Mouse (Mus musculus): ENCODE data around the gene Fgfr2. TPM values are rescaled to one million over a fixed set of nuclear protein-coding genes. Genes with fewer than 3 reads are reported as not detected.

Gene Fgfr2
- polyA plus RNA-seq, 1 experiment from 2014 or later = 110 TPM

GRCm38 (mm10) chr7:132559138-132559766 lies 563.9 kb downstream of the Fgfr2 start:
- ATAC-seq (peak; percentile 75), DNase-seq (ENCODE audit: low spot score) (peak; percentile 52)
- Histone ChIP-seq H3K4me3 (ENCODE audit: low read depth, low read length) (no peak overlapping the region), H3K27ac (ENCODE audit: low read length) (no peak overlapping the region), H3K4me2 (replicated peaks; ENCODE audit: low read depth, low read length) (no peak overlapping the region), H3K9ac (replicated peaks; ENCODE audit: low read depth) (no peak overlapping the region), H3K36me3 (ENCODE audit: insufficient read depth, low read length) (peaks cover 46% of the 10 kb centered on the region; the same call in 1 of the 2 replicates), H3K27me3 (replicated peaks; ENCODE audit: insufficient read depth, low read length) (no peaks in the 10 kb centered on the region), H3K9me3 (ENCODE audit: low read length) (no peaks in the 10 kb centered on the region), H3K4me1 (ENCODE audit: insufficient read depth, low read depth, low read length) (peaks cover 4% of the 10 kb centered on the region; the same call in 1 of the 2 replicates)
- WGBS = 34% methylated on average over 3 of the region's 3 CpGs
- TF ChIP-seq EP300 (IDR thresholded peaks at IDR 0.05) (peak; percentile 88), CTCF (IDR thresholded peaks at IDR 0.05) (peak; percentile 20; the same call in 1 of the 2 replicates)

GRCm38 (mm10) chr7:132558141-132558736 lies 564.9 kb downstream of the Fgfr2 start:
- Histone ChIP-seq H3K36me3 (ENCODE audit: insufficient read depth, low read length) (peaks cover 39% of the 10 kb centered on the region; the same call in 1 of the 2 replicates), H3K27me3 (replicated peaks; ENCODE audit: insufficient read depth, low read length) (no peaks in the 10 kb centered on the region), H3K27ac (ENCODE audit: low read length) (no peak overlapping the region), H3K4me1 (ENCODE audit: insufficient read depth, low read depth, low read length) (peaks cover 4% of the 10 kb centered on the region; the same call in 1 of the 2 replicates), H3K4me2 (replicated peaks; ENCODE audit: low read depth, low read length) (no peak overlapping the region), H3K9me3 (ENCODE audit: low read length) (no peaks in the 10 kb centered on the region), H3K4me3 (ENCODE audit: low read depth, low read length) (no peak overlapping the region), H3K9ac (replicated peaks; ENCODE audit: low read depth) (no peak overlapping the region)
- no peak for DNase-seq (ENCODE audit: low spot score)
- no peak for ATAC-seq
- TF ChIP-seq EP300 (IDR thresholded peaks at IDR 0.05) (no peak), CTCF (IDR thresholded peaks at IDR 0.05) (no peak)
- 63% methylated on average over 7 of the region's 7 CpGs for WGBS

GRCm38 (mm10) chr7:132556575-132556974 lies 566.6 kb downstream of the Fgfr2 start:
- Histone ChIP-seq H3K36me3 (ENCODE audit: insufficient read depth, low read length) (peaks cover 29% of the 10 kb centered on the region; the same call in 1 of the 2 replicates), H3K4me3 (ENCODE audit: low read depth, low read length) (no peak overlapping the region)

GRCm38 (mm10) chr7:132555911-132556310 lies 567.2 kb downstream of the Fgfr2 start:
- no peak for TF ChIP-seq CTCF (IDR thresholded peaks at IDR 0.05)
- 51% methylated on average over 4 of the region's 4 CpGs for WGBS
- ATAC-seq (no peak), DNase-seq (ENCODE audit: low spot score) (no peak)
- no peak overlapping the region for H3K4me2 ChIP-seq (replicated peaks; ENCODE audit: low read depth, low read length)
- H3K4me1 ChIP-seq (ENCODE audit: insufficient read depth, low read depth, low read length) = peaks cover 4% of the 10 kb centered on the region; the same call in 1 of the 2 replicates
- no peak overlapping the region for H3K4me3 ChIP-seq (ENCODE audit: low read depth, low read length)
- no peaks in the 10 kb centered on the region for H3K27me3 ChIP-seq (replicated peaks; ENCODE audit: insufficient read depth, low read length)
- no peak overlapping the region for H3K27ac ChIP-seq (ENCODE audit: low read length)
- H3K9me3 ChIP-seq (ENCODE audit: low read length) = no peaks in the 10 kb centered on the region
- H3K36me3 ChIP-seq (ENCODE audit: insufficient read depth, low read length) = peaks cover 25% of the 10 kb centered on the region; the same call in 1 of the 2 replicates
- H3K9ac ChIP-seq (replicated peaks; ENCODE audit: low read depth) = no peak overlapping the region

More at GRCm38 (mm10) chr7:132556575-132556974, 566.6 kb downstream of the Fgfr2 start:
- H3K27ac ChIP-seq (ENCODE audit: low read length) = no peak overlapping the region
- ATAC-seq (no peak), DNase-seq (ENCODE audit: low spot score) (no peak)
- no peaks in the 10 kb centered on the region for H3K9me3 ChIP-seq (ENCODE audit: low read length)
- H3K4me1 ChIP-seq (ENCODE audit: insufficient read depth, low read depth, low read length) = peaks cover 4% of the 10 kb centered on the region; the same call in 1 of the 2 replicates
- H3K9ac ChIP-seq (replicated peaks; ENCODE audit: low read depth) = no peak overlapping the region
- no peaks in the 10 kb centered on the region for H3K27me3 ChIP-seq (replicated peaks; ENCODE audit: insufficient read depth, low read length)
- H3K4me2 ChIP-seq (replicated peaks; ENCODE audit: low read depth, low read length) = no peak overlapping the region
- WGBS = 81% methylated on average over 5 of the region's 5 CpGs
- TF ChIP-seq CTCF (IDR thresholded peaks at IDR 0.05) (no peak), EP300 (IDR thresholded peaks at IDR 0.05) (no peak)

- Histone ChIP-seq H3K27me3 (replicated peaks; ENCODE audit: insufficient read depth, low read length) (no peaks in the 10 kb centered on the region), H3K9ac (replicated peaks; ENCODE audit: low read depth) (no peak overlapping the region), H3K27ac (ENCODE audit: low read length) (no peak overlapping the region), H3K36me3 (ENCODE audit: insufficient read depth, low read length) (peaks cover 10% of the 10 kb centered on the region; the same call in 1 of the 2 replicates), H3K4me2 (replicated peaks; ENCODE audit: low read depth, low read length) (no peak overlapping the region), H3K9me3 (ENCODE audit: low read length) (no peaks in the 10 kb centered on the region), H3K4me3 (ENCODE audit: low read depth, low read length) (no peak overlapping the region), H3K4me1 (ENCODE audit: insufficient read depth, low read depth, low read length) (peaks cover 2% of the 10 kb centered on the region; the same call in 1 of the 2 replicates)
- DNase-seq (ENCODE audit: low spot score) (peak; percentile 50), ATAC-seq (no peak)
- no peak for TF ChIP-seq CTCF (IDR thresholded peaks at IDR 0.05)
- TF ChIP-seq EP300 (IDR thresholded peaks at IDR 0.05) = no peak
- 22% methylated on average over 2 of the region's 2 CpGs for WGBS
Observed at GRCm38 (mm10) chr7:132554091-132554490, 569.1 kb downstream of the Fgfr2 start.

- Histone ChIP-seq H3K36me3 (ENCODE audit: insufficient read depth, low read length) (no peaks in the 10 kb centered on the region), H3K9me3 (ENCODE audit: low read length) (no peaks in the 10 kb centered on the region), H3K4me2 (replicated peaks; ENCODE audit: low read depth, low read length) (peak overlapping the region; percentile 87), H3K4me3 (ENCODE audit: low read depth, low read length) (peak overlapping the region; percentile 41), H3K27me3 (replicated peaks; ENCODE audit: insufficient read depth, low read length) (no peaks in the 10 kb centered on the region), H3K27ac (ENCODE audit: low read length) (no peak overlapping the region), H3K4me1 (ENCODE audit: insufficient read depth, low read depth, low read length) (no peaks in the 10 kb centered on the region), H3K9ac (replicated peaks; ENCODE audit: low read depth) (no peak overlapping the region)
- under 1% methylated on average over 27 of the region's 27 CpGs for WGBS
- TF ChIP-seq CTCF (IDR thresholded peaks at IDR 0.05) = peak; percentile 96
- TF ChIP-seq EP300 (IDR thresholded peaks at IDR 0.05) = no peak
- DNase-seq (ENCODE audit: low spot score) (peak; percentile 95), ATAC-seq (peak; percentile 96)
Observed at GRCm38 (mm10) chr7:132551351-132552126, 571.6 kb downstream of the Fgfr2 start.
